Mouse (Mus musculus) kidney, adult 2 months (tissue): ENCODE data around the gene Mthfd1.

Experiments used
- CTCF ChIP-seq: fragments of 200-500 bp; conservative IDR thresholded peaks from 2 replicates; pipeline ENCODE4 v1.5.1; 2011; ENCODE audit warnings: low read depth, mild to moderate bottlenecking, control low read depth, low read length, moderate library complexity, mixed read lengths; ENCODE audit not compliant: insufficient read depth, insufficient read length
- POLR2A ChIP-seq: fragments of 200-500 bp; IDR thresholded peaks from one replicate; pipeline ENCODE4 v1.6.1; 2011; ENCODE audit warnings: low read depth, low read length, control low read depth

DNA sequence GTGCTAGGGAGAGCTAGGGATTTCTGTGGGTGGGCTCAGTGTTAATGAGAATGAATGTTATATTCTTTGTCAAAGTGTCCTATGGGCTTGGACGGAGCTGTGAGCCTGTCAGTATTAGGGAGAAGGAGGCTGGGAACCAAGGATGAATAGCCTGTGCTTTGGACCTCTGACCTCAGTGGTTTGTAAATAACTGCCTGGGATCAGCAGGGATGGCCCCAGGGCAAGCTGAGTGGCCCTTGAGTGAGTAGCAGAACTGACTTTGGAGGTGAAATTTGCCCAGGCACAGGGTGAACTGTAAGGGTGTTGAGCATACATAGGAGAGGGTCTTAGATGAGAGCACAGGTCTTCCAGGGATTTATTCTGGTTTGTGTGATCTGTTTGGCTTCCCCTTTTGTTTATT, 8.8 kb downstream of the Mthfd1 start:
- TF ChIP-seq CTCF (no peak), POLR2A (no peak)
